Mouse (Mus musculus) olfactory bulb, adult 2 months (tissue): ENCODE measurements around the gene 1700020L24Rik.

ENCODE experiments used
- CTCF ChIP-seq: fragments of 200-500 bp; IDR thresholded peaks from 2 replicates; pipeline ENCODE4 v1.5.1; 2012; ENCODE audit warnings: low read depth, mild to moderate bottlenecking, low read length, moderate library complexity; ENCODE audit not compliant: insufficient read depth
- POLR2A ChIP-seq: fragments of 200-500 bp; IDR thresholded peaks from 2 replicates; pipeline ENCODE4 v1.6.1; 2012; ENCODE audit warnings: mild to moderate bottlenecking, low read depth, low read length, moderate library complexity; ENCODE audit not compliant: insufficient read depth

GRCm38 (mm10) chr11:83403787-83404186 lies 33.7 kb upstream of the 1700020L24Rik start:
- TF ChIP-seq CTCF: no peak
- TF ChIP-seq POLR2A: no peak
